Mouse (Mus musculus) C2C12 (cell line): ENCODE results near the gene Bpifa5. TPM values are rescaled to one million over a fixed set of nuclear protein-coding genes. Genes with fewer than 3 reads are reported as not detected.

Experiments
- H3K27me3 ChIP-seq: one replicate; pipeline ENCODE4 v1.6.1; 2011; ENCODE audit not compliant: control insufficient read depth, insufficient read depth, insufficient read length
- H3K36me3 ChIP-seq: one replicate; pipeline ENCODE4 v1.6.1; 2011; ENCODE audit not compliant: control insufficient read depth, insufficient read depth
- H3K4me3 ChIP-seq: one replicate; pipeline ENCODE4 v1.5.1; 2011; ENCODE audit warnings: mild to moderate bottlenecking, control low read depth; ENCODE audit not compliant: poor library complexity, insufficient read depth, severe bottlenecking
- H3K79me2 ChIP-seq: one replicate; pipeline ENCODE4 v1.6.1; 2011; ENCODE audit not compliant: control insufficient read depth, insufficient read depth
- H3K79me3 ChIP-seq: one replicate; pipeline ENCODE4 v1.6.1; 2011; ENCODE audit warnings: low read depth, control low read depth
- H3ac ChIP-seq: one replicate; pipeline ENCODE3; 2011; ENCODE audit warnings: low read depth; ENCODE audit not compliant: control insufficient read depth, insufficient read length
- CEBPB ChIP-seq: IDR thresholded peaks from one replicate; pipeline ENCODE4 v1.6.1; 2011; ENCODE audit warnings: low read depth, mild to moderate bottlenecking, control low read depth, moderate library complexity
- CTCF ChIP-seq: IDR thresholded peaks from one replicate; pipeline ENCODE4 v1.5.1; 2011; ENCODE audit not compliant: control insufficient read depth, insufficient read depth, insufficient read length
- FOSL1 ChIP-seq: IDR thresholded peaks from one replicate; pipeline ENCODE4 v1.8.0; 2011; ENCODE audit warnings: mild to moderate bottlenecking, low read length; ENCODE audit not compliant: poor library complexity, insufficient read depth, severe bottlenecking
- MAX ChIP-seq: IDR thresholded peaks from one replicate; pipeline ENCODE4 v1.6.1; 2011; ENCODE audit warnings: mild to moderate bottlenecking, control low read depth
- MYOD1 ChIP-seq: IDR thresholded peaks from one replicate; pipeline ENCODE4 v1.6.1; 2011; ENCODE audit warnings: low read depth; ENCODE audit not compliant: control insufficient read depth, insufficient read length
- MYOG ChIP-seq: IDR thresholded peaks from one replicate; pipeline ENCODE4 v1.6.1; 2011; ENCODE audit not compliant: control insufficient read depth, insufficient read length; ENCODE audit errors: extremely low read depth
- USF1 ChIP-seq: IDR thresholded peaks from one replicate; pipeline ENCODE4 v1.6.1; 2011; ENCODE audit warnings: low read depth, mild to moderate bottlenecking, control low read depth, moderate library complexity
- long read RNA-seq, 2 experiments: library from polyadenylated mRNA; unstranded; transcript quantifications; one replicate each; pipeline ENCODE4 v2.0.0; 2019 to 2020
- polyA plus RNA-seq: library from polyadenylated mRNA; unstranded; fragments of >200 nt; fragmentation: generic; extraction: Trizol; gene quantifications from one replicate; pipeline ENCODE4 v1.2.1, GENCODE M21; 2012; ENCODE audit warnings: missing spikeins

Bpifa5 gene
- polyA plus RNA-seq: not detected
- long read RNA-seq, experiment 1: 0 reads
- long read RNA-seq, experiment 2: 0 reads

GRCm38 (mm10) chr2:154162307-154162706 lies at the start of gene Bpifa5:
Bpifa5 (plus strand) TSS chr2:154162607.
- no peaks in the 10 kb centered on the region for H3K27me3 ChIP-seq
- no peaks in the 10 kb centered on the region for H3K79me3 ChIP-seq
- TF ChIP-seq USF1: no peak
- TF ChIP-seq FOSL1: no peak
- TF ChIP-seq CTCF: no peak
- TF ChIP-seq MYOD1: no peak
- no peak for TF ChIP-seq MYOG
- TF ChIP-seq MAX: no peak
- no peak for TF ChIP-seq CEBPB
- H3K36me3 ChIP-seq: no peaks in the 10 kb centered on the region
- no peak within 1 kb of the TSS for H3ac ChIP-seq
- no peaks in the 10 kb centered on the region for H3K79me2 ChIP-seq
- no peak within 1 kb of the TSS for H3K4me3 ChIP-seq

GRCm38 (mm10) chr2:154117381-154117780 lies 45.0 kb upstream of the Bpifa5 start:
- Histone ChIP-seq H3K79me3 (no peaks in the 10 kb centered on the region), H3K27me3 (no peaks in the 10 kb centered on the region), H3K79me2 (no peaks in the 10 kb centered on the region), H3K4me3 (no peak overlapping the region), H3K36me3 (no peaks in the 10 kb centered on the region), H3ac (no peak overlapping the region)
- no peak for TF ChIP-seq MAX
- no peak for TF ChIP-seq CTCF
- TF ChIP-seq FOSL1: no peak
- no peak for TF ChIP-seq MYOD1
- no peak for TF ChIP-seq MYOG
- TF ChIP-seq USF1: no peak
- no peak for TF ChIP-seq CEBPB

GRCm38 (mm10) chr2:154130120-154130519 lies 32.3 kb upstream of the Bpifa5 start, which contains the start of gene Bpifa3:
Bpifa3 (plus strand) TSS chr2:154130336.
- H3K4me3 ChIP-seq: no peak within 1 kb of the TSS
- no peaks in the 10 kb centered on the region for H3K36me3 ChIP-seq
- no peak within 1 kb of the TSS for H3ac ChIP-seq
- TF ChIP-seq MAX (no peak), MYOD1 (no peak), FOSL1 (no peak), CEBPB (no peak), CTCF (no peak), USF1 (no peak), MYOG (no peak)
- H3K27me3 ChIP-seq: no peaks in the 10 kb centered on the region
- H3K79me2 ChIP-seq: no peaks in the 10 kb centered on the region
- no peaks in the 10 kb centered on the region for H3K79me3 ChIP-seq

GRCm38 (mm10) chr2:154142580-154142979 lies 19.8 kb upstream of the Bpifa5 start, which contains the start of gene Bpifa1:
Bpifa1 (plus strand) TSS chr2:154142880.
- no peak within 1 kb of the TSS for H3K4me3 ChIP-seq
- H3K27me3 ChIP-seq: no peaks in the 10 kb centered on the region
- H3K79me3 ChIP-seq: no peaks in the 10 kb centered on the region
- TF ChIP-seq CEBPB (no peak), MYOG (no peak), MYOD1 (no peak), MAX (no peak), FOSL1 (no peak), CTCF (no peak), USF1 (no peak)
- no peak within 1 kb of the TSS for H3ac ChIP-seq
- H3K79me2 ChIP-seq: no peaks in the 10 kb centered on the region
- no peaks in the 10 kb centered on the region for H3K36me3 ChIP-seq

GRCm38 (mm10) chr2:154143735-154144134 lies 18.7 kb upstream of the Bpifa5 start:
- TF ChIP-seq MYOD1 (no peak), USF1 (no peak), MAX (no peak), FOSL1 (no peak), CEBPB (no peak), CTCF (no peak), MYOG (no peak)
- Histone ChIP-seq H3ac (no peak overlapping the region), H3K36me3 (no peaks in the 10 kb centered on the region), H3K4me3 (no peak overlapping the region), H3K79me3 (no peaks in the 10 kb centered on the region), H3K79me2 (no peaks in the 10 kb centered on the region), H3K27me3 (no peaks in the 10 kb centered on the region)

GRCm38 (mm10) chr2:154147496-154147895 lies 14.9 kb upstream of the Bpifa5 start:
- no peaks in the 10 kb centered on the region for H3K79me3 ChIP-seq
- H3ac ChIP-seq: no peak overlapping the region
- H3K4me3 ChIP-seq: no peak overlapping the region
- TF ChIP-seq MAX (no peak), MYOD1 (no peak), CTCF (no peak), USF1 (no peak), MYOG (no peak), FOSL1 (no peak), CEBPB (no peak)
- H3K36me3 ChIP-seq: no peaks in the 10 kb centered on the region
- no peaks in the 10 kb centered on the region for H3K79me2 ChIP-seq
- H3K27me3 ChIP-seq: no peaks in the 10 kb centered on the region
